Mouse (Mus musculus) hindbrain, embryonic 11.5 days (tissue): ENCODE measurements around the gene Tmem119. TPM values are rescaled to one million over a fixed set of nuclear protein-coding genes. Genes with fewer than 3 reads are reported as not detected.
"Not testable (repeated sequence)": the region's sequence is repeated elsewhere in the genome, so short reads cannot be mapped to it uniquely, and the experiment has no call there.

ENCODE experiments used
- ATAC-seq: fragments of 200-750 bp; cut with Nextera tagmentation; 2 replicates; pipeline ENCODE4 v1.8.0; 2017; ENCODE audit warnings: mild to moderate bottlenecking, moderate TSS enrichment, moderate library complexity; ENCODE audit not compliant: low FRiP score
- DNase-seq: peaks from one replicate; pipeline ENCODE4 v3.0.0-alpha.2; 2015; ENCODE audit warnings: low spot score
- H3K27ac ChIP-seq: fragments of 300-500 bp; sonication (generic); 2 replicates; pipeline ENCODE4 v1.5.1; 2014; ENCODE audit warnings: mild to moderate bottlenecking, low read depth, low read length
- H3K27me3 ChIP-seq: fragments of 300-500 bp; sonication (generic); 2 replicates; pipeline ENCODE4 v1.6.1; 2014; ENCODE audit warnings: mild to moderate bottlenecking, low read length, moderate library complexity, mixed read lengths; ENCODE audit not compliant: control insufficient read depth, insufficient read depth
- H3K36me3 ChIP-seq: fragments of 300-500 bp; sonication (generic); 2 replicates; pipeline ENCODE4 v1.6.1; 2014; ENCODE audit warnings: mild to moderate bottlenecking, low read length, moderate library complexity, mixed read lengths; ENCODE audit not compliant: control insufficient read depth, insufficient read depth
- H3K4me1 ChIP-seq: fragments of 300-500 bp; sonication (generic); replicated peaks from 2 replicates; pipeline ENCODE4 v1.6.1; 2014; ENCODE audit warnings: low read length, mixed read lengths; ENCODE audit not compliant: control insufficient read depth, insufficient read depth
- H3K4me2 ChIP-seq: fragments of 300-500 bp; sonication (generic); replicated peaks from 2 replicates; pipeline ENCODE4 v1.6.1; 2014; ENCODE audit warnings: mild to moderate bottlenecking, low read depth, low read length
- H3K4me3 ChIP-seq: fragments of 300-500 bp; sonication (generic); 2 replicates; pipeline ENCODE4 v1.5.1; 2014; ENCODE audit warnings: low read depth, low read length
- H3K9ac ChIP-seq: fragments of 300-500 bp; sonication (generic); 2 replicates; pipeline ENCODE4 v1.6.1; 2014; ENCODE audit warnings: low read depth, low read length
- H3K9me3 ChIP-seq: fragments of 300-500 bp; sonication (generic); 2 replicates; pipeline ENCODE4 v1.6.1; 2016; ENCODE audit warnings: low read length; ENCODE audit not compliant: control insufficient read depth
- WGBS: fragments of 180-500 bp; shearing (Covaris S2); extraction: QIAGEN DNeasy Blood & Tissue Kit; methylation state at CpG from one replicate; pipeline ENCODE4 v1.1.7; 2014; 5-methylcytosine and 5-hydroxymethylcytosine counted together
- polyA plus RNA-seq: library from polyadenylated mRNA; unstranded; fragments of >200 nt; fragmentation: Nextera tagmentation; extraction: Ambion mirVana; gene quantifications from 2 replicates; pipeline ENCODE4 v1.2.1, GENCODE M21; 2014

Gene Tmem119
- polyA plus RNA-seq, 1 experiment from 2014 or later, result 21.3 TPM

DNA sequence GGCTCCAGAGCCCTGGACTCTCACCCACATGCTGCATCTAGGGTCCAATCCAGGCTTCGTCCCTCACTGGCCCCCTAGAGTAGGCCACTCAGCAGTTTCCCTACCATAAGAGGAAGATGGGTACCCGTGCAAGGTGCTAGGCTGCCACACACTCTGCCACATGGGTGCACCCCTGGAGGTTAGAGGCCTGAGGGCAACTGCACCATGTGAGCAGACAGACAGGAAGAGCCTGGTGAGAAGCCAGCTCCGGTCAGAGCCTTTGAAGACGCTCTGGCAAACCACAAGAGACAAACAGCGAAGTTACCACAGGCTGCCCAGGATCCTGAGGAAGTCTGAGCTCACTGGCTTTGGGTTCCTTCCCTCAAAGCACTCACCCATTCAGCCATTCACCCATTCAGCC lies 13.3 kb downstream of the Tmem119 start:
- Histone ChIP-seq H3K4me3 (no peak overlapping the region), H3K4me2 (no peak overlapping the region), H3K36me3 (no peaks in the 10 kb centered on the region), H3K27ac (no peak overlapping the region), H3K4me1 (no peaks in the 10 kb centered on the region), H3K9me3 (no peaks in the 10 kb centered on the region), H3K27me3 (no peaks in the 10 kb centered on the region), H3K9ac (no peak overlapping the region)
- WGBS, result 79% methylated on average over 5 of the region's 5 CpGs
- DNase-seq (no peak), ATAC-seq (no peak)

- H3K9ac ChIP-seq, H3K4me3 ChIP-seq, H3K4me1 ChIP-seq, H3K27me3 ChIP-seq, H3K4me2 ChIP-seq, ATAC-seq, H3K36me3 ChIP-seq, H3K27ac ChIP-seq, H3K9me3 ChIP-seq, DNase-seq: not testable (repeated sequence)
- 24% methylated on average over 3 of the region's 3 CpGs for WGBS
These were observed 16.2 kb downstream of the Tmem119 start for GRCm38 (mm10) chr5:113784104-113784503.

- peak; percentile 16 for DNase-seq
- H3K27ac ChIP-seq, result no peak overlapping the region
- no peak overlapping the region for H3K9ac ChIP-seq
These were observed 16.7 kb downstream of the Tmem119 start for GRCm38 (mm10) chr5:113783581-113784001.

DNA sequence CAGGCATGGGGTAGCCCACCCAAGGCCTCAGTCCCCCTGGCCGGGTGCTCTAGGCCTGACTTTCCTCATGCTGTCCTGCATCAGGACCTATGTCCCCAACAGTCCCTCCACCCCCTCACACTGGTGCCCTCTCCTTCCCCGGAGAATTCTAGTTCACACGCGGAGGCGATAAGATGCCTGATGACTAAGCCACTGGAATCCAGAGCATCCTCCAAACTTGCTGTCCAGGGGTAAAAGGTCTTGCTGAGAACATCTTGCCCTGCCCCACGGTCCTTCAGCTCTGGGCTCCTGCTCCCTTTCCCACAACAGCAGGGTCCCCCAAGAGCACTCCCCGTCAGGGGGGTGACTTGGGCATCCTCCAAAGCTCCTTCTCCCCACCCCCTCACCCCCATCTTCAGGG lies 17.7 kb downstream of the Tmem119 start:
- no peak overlapping the region for H3K27ac ChIP-seq
- no peak overlapping the region for H3K9ac ChIP-seq
- H3K36me3 ChIP-seq, result no peaks in the 10 kb centered on the region
- no peak overlapping the region for H3K4me2 ChIP-seq
- H3K4me3 ChIP-seq, result no peak overlapping the region
- no peaks in the 10 kb centered on the region for H3K4me1 ChIP-seq
- WGBS, result 91% methylated on average over 7 of the region's 7 CpGs
- H3K9me3 ChIP-seq, result no peaks in the 10 kb centered on the region
- no peaks in the 10 kb centered on the region for H3K27me3 ChIP-seq
- ATAC-seq (no peak), DNase-seq (no peak)

More at GRCm38 (mm10) chr5:113783581-113784001, 16.7 kb downstream of the Tmem119 start:
- no peak overlapping the region for H3K4me3 ChIP-seq
- no peak overlapping the region for H3K4me2 ChIP-seq
- H3K9me3 ChIP-seq, result no peaks in the 10 kb centered on the region
- no peaks in the 10 kb centered on the region for H3K4me1 ChIP-seq
- no peaks in the 10 kb centered on the region for H3K36me3 ChIP-seq
- no peak for ATAC-seq
- WGBS, result 19% methylated on average over 12 of the region's 12 CpGs
- H3K27me3 ChIP-seq, result no peaks in the 10 kb centered on the region

GRCm38 (mm10) chr5:113781875-113782274 lies 18.4 kb downstream of the Tmem119 start:
- no peaks in the 10 kb centered on the region for H3K9me3 ChIP-seq
- WGBS, result 78% methylated on average over 7 of the region's 7 CpGs
- ATAC-seq (no peak), DNase-seq (no peak)
- no peaks in the 10 kb centered on the region for H3K27me3 ChIP-seq
- 0 out of 2 replicates have a peak, but pooled peaks cover under 1% of the 10 kb centered on the region for H3K36me3 ChIP-seq
- no peaks in the 10 kb centered on the region for H3K4me1 ChIP-seq
- H3K9ac ChIP-seq, result no peak overlapping the region
- H3K4me3 ChIP-seq, result no peak overlapping the region
- no peak overlapping the region for H3K27ac ChIP-seq
- no peak overlapping the region for H3K4me2 ChIP-seq

DNA sequence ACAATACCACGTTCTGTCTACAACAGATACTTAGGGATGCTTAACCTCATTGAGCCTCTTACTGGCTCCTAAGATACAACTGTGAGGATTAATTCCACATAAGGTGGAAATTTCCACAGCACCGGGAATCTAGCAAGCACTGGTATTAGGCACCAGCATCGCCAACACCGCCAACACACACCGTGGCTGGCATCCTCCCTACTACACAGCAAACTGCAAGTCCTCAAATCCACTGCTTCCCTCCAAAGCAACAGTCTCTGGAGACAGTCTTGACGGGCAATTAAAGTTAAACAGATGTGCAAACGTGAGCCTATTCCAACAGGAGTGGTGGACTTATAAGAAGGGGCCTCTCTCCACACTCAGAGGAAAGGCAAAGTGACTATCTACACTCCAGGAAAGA lies 19.1 kb downstream of the Tmem119 start:
- H3K9ac ChIP-seq, result no peak overlapping the region
- ATAC-seq, result no peak
- H3K9me3 ChIP-seq, result no peaks in the 10 kb centered on the region
- peaks cover 4% of the 10 kb centered on the region for H3K36me3 ChIP-seq
- H3K4me3 ChIP-seq, result no peak overlapping the region
- WGBS, result 79% methylated on average over 7 of the region's 7 CpGs
- H3K27ac ChIP-seq, result no peak overlapping the region
- no peak for DNase-seq
- H3K4me1 ChIP-seq, result no peaks in the 10 kb centered on the region
- no peaks in the 10 kb centered on the region for H3K27me3 ChIP-seq
- no peak overlapping the region for H3K4me2 ChIP-seq

- no peak for ATAC-seq
- no peak overlapping the region for H3K4me2 ChIP-seq
- no peaks in the 10 kb centered on the region for H3K9me3 ChIP-seq
- 87% methylated on average over 5 of the region's 5 CpGs for WGBS
- H3K36me3 ChIP-seq, result peaks cover 4% of the 10 kb centered on the region
- H3K27ac ChIP-seq, result no peak overlapping the region
- no peak overlapping the region for H3K9ac ChIP-seq
- H3K4me1 ChIP-seq, result no peaks in the 10 kb centered on the region
- no peak overlapping the region for H3K4me3 ChIP-seq
- no peaks in the 10 kb centered on the region for H3K27me3 ChIP-seq
- no peak for DNase-seq
These were observed 19.6 kb downstream of the Tmem119 start for GRCm38 (mm10) chr5:113780763-113781162.

DNA sequence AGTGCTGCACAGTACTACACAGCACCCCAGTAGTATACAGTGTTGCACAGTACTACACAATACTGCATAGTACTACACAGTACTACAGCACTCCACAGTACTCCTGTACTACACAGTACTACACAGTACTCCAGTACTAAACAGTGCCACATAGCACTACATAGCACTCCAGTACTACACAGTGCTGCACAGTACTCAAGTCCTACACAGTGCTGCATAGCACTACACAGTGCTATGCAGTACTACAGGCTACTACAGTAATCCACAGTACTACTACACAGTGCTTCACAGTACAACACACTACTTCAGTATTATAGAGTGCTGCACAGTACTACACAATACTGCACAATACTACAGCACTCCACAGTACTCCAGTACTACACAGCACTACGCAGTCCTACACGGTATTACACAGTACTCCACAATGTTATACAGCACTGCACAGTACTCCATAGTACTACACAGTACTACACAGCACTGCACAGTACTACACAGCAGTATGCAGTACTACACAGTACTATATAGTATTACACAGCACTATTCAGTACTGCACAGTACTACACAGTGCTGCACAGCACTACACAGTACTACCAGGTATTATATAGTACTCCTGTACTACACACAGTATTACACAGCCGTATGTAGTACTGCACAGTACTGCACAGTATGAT lies 20.1 kb downstream of the Tmem119 start:
- Histone ChIP-seq H3K27ac (no peak overlapping the region), H3K27me3 (no peaks in the 10 kb centered on the region), H3K9me3 (no peaks in the 10 kb centered on the region), H3K9ac (no peak overlapping the region), H3K4me3 (no peak overlapping the region), H3K4me2 (no peak overlapping the region), H3K36me3 (peaks cover 4% of the 10 kb centered on the region), H3K4me1 (no peaks in the 10 kb centered on the region)
- WGBS, result 94% methylated on average over 3 of the region's 3 CpGs
- DNase-seq (no peak), ATAC-seq (no peak)

DNA sequence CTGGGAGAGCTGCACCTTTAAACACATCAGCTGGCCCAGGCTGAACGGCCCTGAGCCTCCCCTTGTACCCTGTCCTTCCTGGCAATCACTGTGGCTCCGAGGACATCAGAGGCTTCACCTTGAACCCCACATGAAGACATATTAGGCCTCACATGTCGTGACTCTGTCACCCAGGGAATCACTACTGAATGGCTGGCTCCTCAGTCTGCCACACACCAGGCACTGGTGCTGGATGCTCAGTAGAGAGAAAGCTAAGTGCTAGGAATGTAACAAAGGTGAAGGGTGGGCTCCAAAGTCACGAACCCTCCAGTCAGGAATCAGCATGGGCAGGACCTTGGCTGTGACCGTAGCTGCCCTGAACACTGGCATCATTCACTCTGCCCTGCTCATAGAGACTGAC lies 20.7 kb downstream of the Tmem119 start:
- DNase-seq (no peak), ATAC-seq (no peak)
- Histone ChIP-seq H3K4me2 (no peak overlapping the region), H3K27ac (no peak overlapping the region), H3K4me1 (no peaks in the 10 kb centered on the region), H3K27me3 (no peaks in the 10 kb centered on the region), H3K4me3 (no peak overlapping the region), H3K9ac (no peak overlapping the region), H3K9me3 (no peaks in the 10 kb centered on the region), H3K36me3 (peaks cover 4% of the 10 kb centered on the region)
- WGBS, result 77% methylated on average over 5 of the region's 5 CpGs
